Mouse (Mus musculus) liver, adult 2 months (tissue): Measurements from ENCODE around the gene Ndnf.

Experiments used
- CTCF ChIP-seq: fragments of 200-500 bp; IDR thresholded peaks from 2 replicates; pipeline ENCODE4 v1.5.1; 2011; ENCODE audit warnings: low read depth, low read length, control low read depth
- POLR2A ChIP-seq: fragments of 200-500 bp; IDR thresholded peaks from 2 replicates; pipeline ENCODE4 v1.6.1; 2011; ENCODE audit warnings: low read length, control low read depth; ENCODE audit not compliant: insufficient read depth; ENCODE audit errors: extremely low read depth

- TF ChIP-seq POLR2A (no peak), CTCF (no peak)
Observed at GRCm38 (mm10) chr6:65743871-65744202, 72.4 kb downstream of the Ndnf start.
